Mouse (Mus musculus): ENCODE data around the gene Rundc3a. TPM values are rescaled to one million over a fixed set of nuclear protein-coding genes. Genes with fewer than 3 reads are reported as not detected.

The Rundc3a gene
- total RNA-seq, 2 experiments from 2014 or later, result not detected

DNA sequence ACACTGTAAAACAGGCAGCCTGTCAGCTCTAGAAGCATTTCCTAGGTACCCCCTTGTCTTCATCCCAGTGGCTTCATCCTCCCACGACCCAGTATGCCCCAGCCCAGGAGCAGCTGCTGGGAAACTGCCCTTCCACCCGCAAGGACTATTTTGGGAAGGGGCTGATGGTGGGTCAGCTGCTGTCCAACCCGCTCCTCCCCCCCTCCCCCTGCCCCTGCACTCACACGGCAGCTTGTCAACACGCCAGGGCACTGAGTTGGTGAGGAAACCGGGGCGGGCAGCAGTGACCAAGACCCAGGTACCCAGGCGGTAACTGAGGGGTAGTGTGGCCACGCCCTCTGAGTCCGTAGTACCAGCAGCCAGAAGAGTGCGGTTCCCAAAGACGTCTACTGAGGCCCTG lies 50.5 kb downstream of the Rundc3a start:
- no peak for DNase-seq
- intact Hi-C loops (cut with DNase I), result no loop called here

DNA sequence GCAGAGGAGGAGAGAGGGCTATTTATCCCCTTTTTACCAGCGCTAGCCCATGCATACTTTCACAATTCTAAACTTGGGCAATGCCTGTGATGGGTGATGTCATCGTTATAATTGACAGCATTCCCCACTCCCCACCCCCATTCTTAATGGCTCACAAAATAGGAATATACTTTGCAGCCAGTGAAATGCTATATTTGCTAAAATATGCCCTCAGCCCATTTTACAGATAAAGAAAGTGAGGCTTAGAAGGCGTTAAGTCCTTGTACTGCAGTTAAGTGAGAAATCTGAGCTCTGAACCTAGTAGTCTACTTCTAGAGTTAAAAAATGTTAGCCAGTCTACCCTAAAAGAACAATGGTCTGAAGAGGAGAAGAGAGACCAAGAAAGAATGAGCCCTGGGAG lies 51.1 kb downstream of the Rundc3a start:
- intact Hi-C loops (cut with DNase I), result no loop called here
- no peak for DNase-seq

DNA sequence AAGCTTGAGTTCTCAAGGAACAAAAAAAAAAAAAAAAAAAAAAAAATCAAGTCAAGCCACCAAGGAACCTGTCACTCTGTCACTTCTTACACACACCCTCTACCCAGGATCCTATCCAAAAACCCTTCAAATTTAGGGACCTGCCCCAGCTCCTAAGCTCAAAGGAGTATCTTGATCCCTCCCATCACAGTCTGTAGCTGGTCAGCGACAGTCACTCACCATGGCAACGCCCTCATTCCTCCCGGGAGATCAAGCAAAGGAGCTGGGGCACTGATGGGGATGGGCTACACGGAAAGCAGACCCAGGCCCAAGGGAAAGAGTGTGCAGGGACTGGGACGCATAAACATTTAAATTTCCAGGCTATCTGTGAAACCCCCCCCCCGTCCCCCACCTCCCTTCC lies 51.6 kb downstream of the Rundc3a start:
- no peak for DNase-seq
- intact Hi-C loops (cut with DNase I), result no loop called here

GRCm38 (mm10) chr11:102445264-102445890 lies 52.2 kb downstream of the Rundc3a start:
- no peak for DNase-seq
- intact Hi-C loops (cut with DNase I), result no loop called here

GRCm38 (mm10) chr11:102445891-102446361 lies 52.7 kb downstream of the Rundc3a start:
- intact Hi-C loops (cut with DNase I), result no loop called here
- DNase-seq, result no peak

DNA sequence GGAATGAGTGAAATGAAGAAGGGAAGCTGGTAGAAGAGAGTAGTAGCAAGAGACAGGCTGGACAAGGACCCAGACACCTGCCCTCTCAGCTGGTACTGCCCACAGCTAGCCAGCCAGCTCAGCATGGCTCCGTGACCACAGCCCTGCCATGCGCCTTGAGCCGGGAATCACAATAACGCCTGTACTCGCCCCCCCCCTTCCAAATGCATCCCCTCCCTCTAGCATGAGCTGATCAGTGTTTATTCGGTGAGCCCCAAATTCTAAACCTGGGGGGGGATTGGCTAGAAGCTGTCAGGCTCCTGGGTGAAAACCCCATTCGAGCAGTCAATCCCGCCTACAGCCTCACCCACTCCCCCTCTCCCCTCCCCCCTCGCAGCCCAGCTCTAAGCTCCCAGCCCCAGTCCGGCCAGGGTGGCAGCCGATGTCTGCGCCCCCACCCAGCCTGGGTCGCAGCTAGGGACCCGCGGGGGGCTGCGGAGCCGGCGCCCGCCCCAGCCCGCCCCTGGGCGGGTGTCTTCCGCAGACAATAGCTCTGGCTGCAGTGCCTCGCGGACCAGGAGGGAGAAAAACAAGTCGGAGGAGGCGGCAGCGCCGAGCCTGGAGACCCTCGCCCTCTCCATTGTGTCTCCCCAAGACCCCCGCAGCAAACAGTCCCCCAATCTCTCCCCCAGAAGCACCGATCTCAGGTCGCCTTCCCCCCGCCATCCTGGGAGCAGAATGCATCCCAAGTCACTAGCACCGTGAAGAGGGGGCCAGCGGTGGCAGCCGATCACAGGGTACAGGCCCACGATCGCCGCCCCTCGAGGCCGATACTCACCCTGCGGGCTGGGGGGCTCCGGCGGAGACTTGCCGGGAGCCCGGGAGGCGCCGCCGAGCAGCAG lies 53.6 kb downstream of the Rundc3a start:
- intact Hi-C loops (cut with DNase I), result no loop called here
- no peak for DNase-seq

DNA sequence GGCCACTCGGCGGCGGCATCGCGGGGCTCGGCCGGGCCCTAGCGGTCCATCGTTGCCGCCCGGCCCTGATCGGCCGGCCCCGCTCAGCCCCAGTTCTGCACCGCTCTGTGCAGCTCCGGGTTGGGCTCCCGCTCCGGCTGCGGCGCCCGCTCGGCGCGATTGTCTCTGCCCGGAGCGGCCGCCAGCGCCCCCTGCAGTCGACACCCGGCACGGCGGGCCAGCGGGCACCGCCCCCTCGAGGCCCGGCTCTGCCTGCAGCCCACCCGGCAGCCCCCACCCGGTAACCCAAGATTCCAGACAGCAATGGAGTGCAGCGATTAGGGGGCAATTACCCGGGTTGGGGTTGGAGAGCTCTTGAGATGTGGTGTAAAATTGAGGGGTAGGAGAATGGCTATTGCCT lies 54.3 kb downstream of the Rundc3a start, which contains the start of gene Fam171a2:
Gene Fam171a2 (minus strand): TSS at position 186 of the 400 bp plus-strand sequence.
- intact Hi-C loops (cut with DNase I), result no loop called here
- peak; percentile 65 to 67 for DNase-seq

- DNase-seq, result no peak
- intact Hi-C loops (cut with DNase I), result no loop called here
Measured at GRCm38 (mm10) chr11:102448327-102448726, 55.1 kb downstream of the Rundc3a start.

- DNase-seq, result no peak
Measured at GRCm38 (mm10) chr11:102449043-102450008, 56.1 kb downstream of the Rundc3a start.

More at GRCm38 (mm10) chr11:102449043-102450008, 56.1 kb downstream of the Rundc3a start:
- intact Hi-C loops (cut with DNase I), result no loop called here

Small RNA genes lying within 50 kb of the gene (microRNA-seq; reads per million reads assigned to microRNA genes)
- 0 reads per million in 2 experiments for gene Mir6930

Other genes with a start within 250 kb of the Rundc3a start
- gene Nags, start 247.9 kb upstream of the Rundc3a start, total RNA-seq (2021), result not detected
- gene Tmem101, start 237.0 kb upstream of the Rundc3a start, total RNA-seq (2021), result 10 to 100 TPM; 10.1 to 11.4 TPM
- gene Lsm12, start 208.1 kb upstream of the Rundc3a start, total RNA-seq (2021), result 10 to 100 TPM; 86.6 to 89.2 TPM
- 10 to 100 TPM; 45.6 TPM for gene G6pc3, start 203.8 kb upstream of the Rundc3a start, total RNA-seq (2021)
- 10 to 100 TPM; 62.2 to 78.7 TPM for gene Hdac5, start 163.2 kb upstream of the Rundc3a start, total RNA-seq (2021)
- not detected for gene BC030867, start 144.5 kb upstream of the Rundc3a start, total RNA-seq (2021)
- 10 to 100 TPM; 76.7 to 88.7 TPM for gene Asb16, start 124.7 kb upstream of the Rundc3a start, total RNA-seq (2021)
- 10 to 100 TPM; 12.7 to 13.5 TPM for gene Tmub2, start 108.5 kb upstream of the Rundc3a start, total RNA-seq (2021)
- gene Atxn7l3, start 96.8 kb upstream of the Rundc3a start, total RNA-seq (2021), result 10 to 100 TPM; 11.4 to 11.9 TPM
- 10 to 100 TPM; 29.1 to 37.7 TPM for gene Ubtf, start 73.7 kb upstream of the Rundc3a start, total RNA-seq (2021)
- under 1 TPM in 1 of 2 experiments, not detected in 1; 0.31 TPM for gene Slc4a1, start 27.2 kb upstream of the Rundc3a start, total RNA-seq (2021)
- gene Slc25a39, start 14.5 kb downstream of the Rundc3a start, total RNA-seq (2021), result 10 to 100 TPM; 56.2 to 64.3 TPM
- 10 to 100 TPM; 23.5 to 24.8 TPM for gene Grn, start 36.9 kb downstream of the Rundc3a start, total RNA-seq (2021)
- gene Fam171a2, start 54.3 kb downstream of the Rundc3a start, total RNA-seq (2021), result 1 to 10 TPM; 1.4 to 1.6 TPM
- 1 to 10 TPM in 1 of 2 experiments, under 1 TPM in 1; 0.56 to 1.1 TPM for gene Itga2b, start 76.7 kb downstream of the Rundc3a start, total RNA-seq (2021)
- gene Gpatch8, start 163.0 kb downstream of the Rundc3a start, total RNA-seq (2021), result 10 to 100 TPM; 20.2 to 24.4 TPM
- not detected for gene Gm11627, start 186.1 kb downstream of the Rundc3a start, total RNA-seq (2021)
- gene Fzd2, start 211.0 kb downstream of the Rundc3a start, total RNA-seq (2021), result 1 to 10 TPM; 1.3 to 2.4 TPM

Data from gastrocnemius, postnatal 36 days (tissue).